Mouse (Mus musculus) adrenal gland, adult 18-20 months (tissue): Measurements from ENCODE around the gene Pip5k1b. TPM values are rescaled to one million over a fixed set of nuclear protein-coding genes. Genes with fewer than 3 reads are reported as not detected.

Source experiments
- DNase-seq, 2 experiments: peaks; one replicate each; pipeline ENCODE4 v3.0.0; 2021 to 2022; ENCODE audit warnings: low spot score in 2 of 2
- total RNA-seq, 2 experiments: library from RNA; stranded (reverse); gene quantifications; 1 replicate in 1 of 2; 2 replicates in 1 of 2; pipeline ENCODE4 v1.2.3; 2021

Gene Pip5k1b
- total RNA-seq, 2 experiments from 2014 or later: 7.5 to 14.4 TPM

DNA sequence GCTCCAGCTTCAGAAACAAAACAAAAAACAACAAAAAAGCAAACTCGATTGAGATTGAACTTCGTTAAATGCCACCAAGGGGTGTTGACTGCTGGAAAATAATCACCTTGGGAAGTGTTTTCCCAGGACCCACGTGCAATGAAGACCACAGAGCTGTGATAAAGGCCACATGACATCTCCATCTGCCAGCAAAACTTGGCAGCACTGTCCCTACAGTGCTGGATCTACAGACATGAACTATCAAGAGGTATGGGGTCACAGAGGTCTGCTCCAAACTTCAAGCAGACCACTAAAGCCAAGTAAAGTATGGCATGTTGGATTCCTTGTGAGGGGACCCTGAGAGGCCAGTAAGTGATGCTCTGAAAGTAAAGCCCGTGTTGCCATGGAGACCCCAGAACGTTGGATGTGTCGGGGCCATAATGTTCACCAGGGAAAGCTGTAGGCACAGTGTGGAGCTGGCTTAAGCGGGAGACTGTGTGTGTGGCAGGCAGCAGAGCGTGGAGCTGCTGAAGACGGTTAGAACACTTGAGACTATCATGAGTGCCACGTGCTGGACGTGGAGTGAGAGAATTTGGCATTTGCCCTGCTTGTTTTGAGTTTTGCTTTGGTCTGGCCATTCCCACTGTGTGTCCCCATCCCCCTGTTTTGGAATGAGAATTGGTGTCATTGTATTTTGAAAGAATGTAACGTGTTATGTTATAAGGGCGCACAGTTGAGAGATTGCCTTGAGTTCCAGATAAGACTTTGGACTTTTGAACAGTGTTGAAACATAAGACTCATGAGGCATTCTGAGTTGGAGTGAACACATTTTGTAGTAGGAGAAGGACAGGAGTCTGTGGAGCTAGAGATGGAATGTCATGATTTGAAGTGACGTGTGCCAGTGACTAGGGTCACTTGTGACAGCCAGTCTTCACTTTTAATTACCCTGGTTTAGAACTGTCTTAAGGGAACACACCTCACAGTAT, 12.0 kb downstream of the Pip5k1b start:
- DNase-seq: no peak

DNA sequence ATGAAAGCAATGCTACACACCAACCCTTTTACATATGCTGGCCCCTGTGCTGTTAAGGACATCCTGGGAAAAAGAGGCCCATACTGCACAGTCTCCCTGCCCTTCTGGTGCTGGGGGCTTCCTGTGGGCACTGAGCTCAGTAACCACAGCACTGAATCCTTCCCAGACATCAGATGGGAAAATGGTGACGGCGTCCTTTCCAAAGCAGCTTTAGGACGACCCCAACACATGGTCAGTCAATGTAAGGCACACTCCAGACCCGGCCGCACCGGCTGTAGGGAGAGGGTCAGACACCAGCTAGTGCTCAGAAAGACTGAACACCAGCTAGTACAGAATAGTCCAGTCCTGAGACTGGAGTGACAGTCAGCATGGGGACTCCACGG, 13.4 kb downstream of the Pip5k1b start:
- DNase-seq: no peak

DNA sequence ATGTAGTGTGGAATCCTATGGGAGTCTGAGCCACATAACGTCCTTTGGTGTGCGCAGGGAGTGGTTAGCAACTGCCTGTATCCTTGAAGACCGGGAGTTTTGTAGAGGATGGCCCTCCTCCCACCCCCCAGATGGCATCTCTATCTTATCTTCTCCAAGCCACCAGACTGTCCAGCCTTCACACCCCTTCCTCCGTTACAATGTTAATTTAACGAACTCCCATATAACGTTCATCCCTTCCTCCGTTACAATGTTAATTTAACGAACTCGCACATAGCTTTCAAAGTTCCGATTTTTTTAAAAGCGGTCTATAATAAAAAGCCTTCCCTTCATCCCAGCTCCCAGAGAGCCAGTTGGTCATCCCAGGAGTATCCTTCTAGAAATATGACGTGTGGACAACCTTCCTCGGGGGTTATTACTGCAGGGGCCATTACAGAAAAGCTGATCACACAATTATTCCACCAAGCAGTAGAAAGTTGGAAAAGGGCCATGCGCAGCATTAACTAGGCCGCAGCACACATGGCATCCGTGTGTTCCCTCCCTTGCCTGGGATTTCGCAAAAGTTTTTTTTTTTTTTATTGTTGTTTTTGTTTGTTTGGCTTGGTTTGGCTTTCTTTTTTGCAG, 13.9 kb downstream of the Pip5k1b start:
- DNase-seq: no peak

DNA sequence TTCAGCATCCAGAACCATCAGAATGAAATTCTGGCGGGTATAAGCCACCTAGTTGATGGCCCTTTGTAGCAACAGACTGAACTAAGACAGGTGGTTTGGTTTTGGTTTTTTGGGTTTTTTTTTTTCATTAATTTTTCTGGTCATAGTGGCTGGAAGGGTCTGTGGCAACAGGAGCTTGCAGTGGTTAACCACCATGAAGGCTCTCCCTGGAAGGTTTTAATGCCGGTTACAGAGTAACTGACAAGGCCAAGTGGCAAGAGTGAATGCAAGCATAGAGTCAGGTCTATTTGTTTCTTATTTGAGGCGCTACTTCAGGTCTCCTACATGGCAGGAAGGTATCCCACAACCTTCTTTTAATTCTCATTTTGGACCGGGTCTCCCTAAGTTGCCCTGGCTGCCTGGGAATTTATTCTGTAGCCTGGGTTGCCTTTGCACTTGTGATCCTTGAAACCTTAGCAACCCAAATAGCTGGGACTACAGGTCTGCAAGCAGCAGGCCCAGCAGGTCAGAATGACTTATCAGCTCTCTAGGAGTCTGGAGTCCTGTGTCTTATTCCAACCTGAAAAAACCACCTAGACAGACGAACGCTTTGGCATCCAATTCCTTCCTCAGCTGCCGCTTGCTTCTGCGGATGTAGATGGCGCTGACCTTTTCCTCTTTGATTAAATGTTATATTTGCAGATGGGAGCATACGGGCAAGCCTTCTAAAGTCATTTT, 14.6 kb downstream of the Pip5k1b start:
- DNase-seq: no peak

DNA sequence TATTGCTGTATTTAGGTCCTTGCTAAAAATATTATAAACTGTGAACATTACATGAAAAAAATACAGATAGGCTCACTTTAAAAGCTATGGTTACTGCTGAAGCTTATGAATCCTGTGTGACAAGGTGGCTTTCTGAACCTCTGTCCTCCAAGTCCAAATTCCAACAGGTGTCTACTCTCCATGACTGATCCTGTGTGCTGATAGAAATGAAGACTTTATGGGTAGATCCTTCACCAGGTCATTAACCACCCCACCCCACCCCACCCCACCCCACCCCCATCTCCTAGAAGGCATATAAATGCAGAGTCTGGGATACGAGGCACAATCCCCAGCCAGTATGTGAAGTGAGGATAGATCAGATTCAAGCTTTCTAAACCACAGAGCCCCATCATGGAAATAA, 16.6 kb downstream of the Pip5k1b start:
- no peak for DNase-seq

DNA sequence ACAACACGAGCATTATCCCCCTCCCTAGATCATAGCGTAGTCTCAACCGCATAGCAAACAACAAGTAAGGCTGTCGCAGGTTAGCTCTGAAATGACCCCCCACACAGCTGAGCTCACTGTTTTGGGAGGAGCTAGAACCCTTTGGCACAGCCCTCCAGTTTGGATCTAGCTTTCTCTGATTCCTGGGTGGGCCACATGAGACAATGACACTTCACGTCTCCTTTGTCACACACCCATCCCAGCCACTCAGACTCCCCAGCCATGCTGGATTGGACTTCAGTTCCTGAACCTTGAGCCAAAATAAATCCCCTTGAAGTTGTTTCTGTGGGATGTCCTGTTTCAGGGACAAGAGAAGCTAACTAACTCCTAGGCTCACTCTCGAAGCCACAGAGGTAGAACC, 17.5 kb downstream of the Pip5k1b start:
- no peak for DNase-seq

DNA sequence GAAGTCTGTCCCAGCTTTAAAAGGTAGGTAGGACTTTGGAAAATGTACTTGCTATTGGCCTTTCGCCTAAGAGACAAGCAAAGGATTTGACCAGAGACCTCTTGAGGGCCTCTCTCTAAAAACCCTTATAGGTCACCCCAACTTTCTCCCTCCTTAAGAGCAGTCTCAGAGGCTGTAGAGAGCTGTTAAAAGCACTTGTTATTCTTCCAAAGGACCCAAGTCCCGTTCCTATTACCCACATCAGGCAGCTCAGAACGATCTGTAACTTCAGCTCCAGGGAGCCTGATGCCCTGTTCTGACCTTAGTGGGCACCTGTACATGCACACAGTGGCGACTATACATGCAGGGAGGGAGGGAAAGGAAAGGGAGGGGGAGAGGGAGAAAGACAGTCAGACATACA, 18.0 kb downstream of the Pip5k1b start:
- DNase-seq: no peak

DNA sequence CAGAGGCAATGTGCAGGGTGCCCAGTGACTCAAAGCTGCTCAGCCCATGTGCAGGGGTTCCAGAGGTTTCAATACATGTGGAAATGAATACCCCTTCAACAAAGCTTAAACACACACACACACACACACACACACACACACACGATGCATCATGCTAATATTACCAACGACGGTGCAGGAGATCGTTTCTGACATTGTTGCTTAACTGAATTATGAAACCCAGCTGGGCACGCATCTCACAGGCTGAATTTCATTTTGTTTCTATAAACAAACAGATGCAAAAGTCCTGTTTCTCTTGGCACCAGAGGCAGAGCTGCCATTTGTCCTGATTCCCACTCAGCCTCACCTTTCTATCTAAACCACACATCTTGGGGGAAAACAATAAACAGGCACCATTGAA, 18.8 kb downstream of the Pip5k1b start:
- no peak for DNase-seq

DNA sequence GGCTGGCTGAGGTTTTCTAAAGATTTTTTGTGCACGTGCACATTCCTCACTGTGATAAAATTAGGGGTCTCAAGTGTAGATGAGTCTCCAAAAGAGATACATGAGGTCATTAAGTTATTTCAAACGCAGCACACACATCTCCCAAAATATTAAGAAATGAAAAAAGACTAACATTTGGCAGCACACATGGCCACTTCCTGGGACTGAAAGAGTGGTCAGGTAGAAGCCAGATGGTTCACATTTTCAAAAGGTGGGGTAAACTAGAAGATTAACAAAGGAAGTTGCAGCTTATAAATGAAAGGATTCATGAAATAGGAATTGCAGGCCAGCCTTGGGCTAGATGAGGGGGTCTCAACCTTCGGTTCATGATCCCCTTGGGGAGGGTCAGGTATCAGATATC, 19.4 kb downstream of the Pip5k1b start:
- no peak for DNase-seq

DNA sequence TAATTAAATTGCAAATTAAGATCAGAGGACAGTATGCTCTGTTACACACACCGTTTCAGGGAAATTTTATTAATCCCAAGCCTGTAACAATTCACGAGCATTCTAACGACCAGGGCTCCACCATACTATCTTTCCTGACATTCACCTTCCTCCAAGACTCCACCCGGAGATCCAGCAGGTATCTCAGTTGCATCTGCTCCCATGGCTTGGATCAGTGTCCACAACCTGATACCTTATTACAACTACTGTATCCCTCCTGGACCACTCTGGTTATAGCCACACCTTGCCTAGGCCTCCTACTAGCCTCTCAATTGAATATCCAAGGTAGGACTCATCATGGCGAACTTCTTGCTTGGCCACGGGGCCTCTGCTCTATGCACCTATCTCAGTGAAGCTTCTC, 20.5 kb downstream of the Pip5k1b start:
- no peak for DNase-seq

DNA sequence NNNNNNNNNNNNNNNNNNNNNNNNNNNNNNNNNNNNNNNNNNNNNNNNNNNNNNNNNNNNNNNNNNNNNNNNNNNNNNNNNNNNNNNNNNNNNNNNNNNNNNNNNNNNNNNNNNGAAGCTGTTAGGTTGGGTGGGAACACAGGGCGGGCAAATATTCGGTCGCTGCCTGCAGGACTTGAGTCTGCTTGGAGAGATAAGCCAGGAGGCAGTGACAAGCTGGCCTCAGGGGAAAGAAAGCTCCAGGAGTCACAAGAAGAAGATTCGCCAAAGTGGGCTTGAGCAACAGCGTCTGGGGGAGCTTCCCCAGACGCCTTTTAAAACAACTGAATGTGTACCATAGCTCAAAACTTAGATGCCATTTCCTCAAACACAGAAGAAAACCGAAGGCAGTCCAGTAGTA, 20.9 kb downstream of the Pip5k1b start:
- no peak for DNase-seq

DNA sequence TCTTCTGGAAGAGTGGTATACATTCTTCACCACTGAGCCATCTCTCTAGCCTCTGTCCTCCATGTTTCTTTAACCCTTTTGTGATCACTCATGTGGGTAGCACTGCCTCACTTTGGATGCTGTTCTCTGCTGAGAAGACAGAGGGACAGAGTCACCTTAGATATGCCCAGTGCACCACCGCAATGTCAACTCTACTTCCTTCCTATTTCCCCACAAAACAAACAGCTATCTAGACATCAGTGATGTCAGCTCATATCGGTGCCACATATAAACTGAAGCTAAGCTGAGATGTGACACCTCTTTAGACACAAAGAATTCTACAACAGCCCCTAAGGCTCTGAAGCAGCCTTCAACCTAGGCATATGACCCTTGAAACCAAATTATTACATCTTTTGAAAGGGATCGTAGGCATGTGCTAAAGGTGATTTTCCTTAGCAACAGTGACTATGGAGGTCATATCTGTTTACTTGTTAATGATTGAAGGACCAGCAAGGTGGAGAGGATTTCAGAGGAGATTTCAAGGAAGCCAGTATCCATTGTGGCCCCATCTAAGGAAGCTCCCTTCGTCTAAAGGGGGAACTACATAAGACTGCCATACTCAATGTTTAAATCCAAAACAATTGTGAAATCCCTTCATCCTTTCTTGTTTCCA, 26.6 kb downstream of the Pip5k1b start:
- DNase-seq: no peak

DNA sequence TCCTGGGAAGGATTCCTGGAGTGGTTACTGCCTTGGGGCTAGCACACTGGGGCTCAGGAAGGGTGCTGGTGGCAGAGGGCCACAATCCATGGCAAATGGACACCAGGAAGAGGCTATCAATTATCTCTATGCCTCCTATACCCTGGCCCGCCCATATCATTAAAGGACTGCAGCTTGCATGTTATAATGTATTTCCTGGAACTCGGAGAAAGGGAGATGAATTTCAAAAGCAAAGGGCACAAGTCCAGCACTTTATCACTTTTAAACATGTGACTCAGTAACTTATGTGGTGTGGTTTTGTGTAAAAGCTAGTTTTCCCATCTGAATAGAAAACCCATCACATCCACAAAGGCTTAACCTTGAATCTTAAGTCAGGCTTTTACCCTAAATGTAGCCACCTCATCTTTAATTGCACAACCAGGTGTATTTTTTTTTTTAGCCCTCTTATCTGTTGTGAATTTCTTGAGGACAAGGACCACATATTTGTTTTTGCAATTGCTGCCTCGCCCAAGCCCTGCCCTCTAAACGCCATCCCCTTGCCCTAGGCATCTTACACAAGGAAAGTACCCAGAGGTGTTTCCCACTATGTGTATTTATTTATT, 27.4 kb downstream of the Pip5k1b start:
- no peak for DNase-seq

DNA sequence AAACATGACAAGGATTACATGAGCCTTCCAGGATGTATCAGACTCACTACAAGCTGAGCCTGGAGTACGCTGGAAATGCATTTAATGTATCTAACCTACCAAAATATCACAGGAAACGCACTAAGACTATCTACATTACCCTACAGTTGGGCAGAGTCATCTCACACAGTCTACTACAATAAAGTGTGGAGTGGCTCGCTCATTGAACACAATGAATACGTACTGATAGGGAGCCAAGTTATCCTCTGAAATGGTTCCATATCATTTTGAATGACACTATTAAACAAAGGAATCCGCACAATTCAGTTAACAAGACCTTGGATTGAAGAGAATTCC, 28.1 kb downstream of the Pip5k1b start:
- DNase-seq: no peak

DNA sequence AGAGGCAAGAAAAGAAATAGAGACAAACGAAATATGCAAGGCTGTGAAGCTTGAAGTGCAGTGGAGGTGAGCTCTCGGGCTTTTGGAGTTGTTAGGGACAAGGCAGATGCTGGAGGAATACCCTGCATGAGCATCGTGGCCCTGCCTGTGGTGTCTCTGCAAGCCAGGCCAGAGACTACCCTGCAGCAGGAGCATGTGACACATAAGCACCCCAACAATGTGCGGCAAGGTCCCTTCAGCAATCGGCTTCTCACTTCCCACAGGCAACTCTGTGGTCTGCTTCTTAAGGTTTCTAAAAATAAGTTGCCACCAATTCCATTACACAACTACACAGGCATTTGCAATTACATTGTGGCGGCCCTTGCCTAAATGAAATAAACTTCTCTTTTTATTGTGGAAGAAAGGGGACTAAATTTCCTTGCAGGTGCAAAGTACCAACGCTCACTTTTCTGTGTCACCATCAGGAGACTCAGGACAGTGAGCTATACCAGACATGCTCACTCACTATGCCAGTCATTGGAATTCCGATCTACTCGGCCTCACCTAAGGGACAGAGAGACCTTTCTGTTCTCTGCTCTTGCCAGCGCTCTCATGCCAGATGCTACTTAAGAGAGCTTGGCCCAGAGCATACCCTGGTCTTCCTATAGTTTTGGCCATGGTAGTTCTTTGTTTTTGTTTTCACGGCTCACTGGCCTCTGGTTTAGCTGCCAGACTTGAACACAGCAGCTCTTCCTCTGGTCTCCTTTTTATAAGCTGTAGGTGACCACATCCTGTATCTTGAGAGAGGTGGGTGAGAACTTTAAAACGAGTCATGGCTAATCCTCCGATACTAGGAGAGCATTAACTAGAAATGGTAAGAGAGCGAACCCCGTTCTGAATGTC, 28.7 kb downstream of the Pip5k1b start:
- no peak for DNase-seq

DNA sequence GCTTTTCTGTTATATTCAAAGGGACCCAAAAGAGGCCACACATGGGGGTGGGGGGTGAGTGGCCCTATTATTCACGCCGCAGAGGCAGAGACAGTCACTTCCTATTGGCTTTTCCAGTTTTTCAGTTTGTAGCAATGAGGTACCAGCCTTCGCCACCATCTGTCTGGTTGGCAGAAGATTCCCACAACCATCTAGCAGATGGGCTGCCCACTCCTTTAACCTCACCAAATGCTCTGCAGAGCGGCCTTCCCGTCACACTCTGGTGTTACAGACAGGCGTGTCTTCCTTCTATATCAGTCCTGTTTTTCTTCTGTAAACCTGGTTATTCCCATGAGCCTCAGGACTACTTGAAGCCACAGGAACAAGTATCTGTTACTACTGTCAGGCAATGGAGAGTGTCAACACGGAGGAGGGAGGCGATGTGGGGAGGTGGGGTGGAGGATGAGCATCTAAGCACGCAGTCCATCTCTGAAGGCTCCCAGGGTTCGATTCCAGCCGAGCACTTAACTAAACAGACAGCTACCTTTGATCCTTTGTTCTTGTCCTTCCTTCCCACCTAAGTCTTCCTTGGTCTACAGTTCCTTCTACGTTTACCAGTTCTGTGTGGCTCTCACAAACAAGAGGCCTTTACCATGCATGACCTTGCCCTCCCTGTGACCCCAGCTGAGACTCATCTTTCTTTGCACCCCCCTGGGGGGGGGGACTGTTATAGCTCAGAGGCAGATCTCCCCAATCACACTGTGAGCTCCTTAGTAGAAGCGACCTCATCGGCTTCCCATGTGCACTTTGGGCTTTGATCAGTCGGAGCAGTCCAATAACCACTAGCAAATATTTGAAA, 32.0 kb downstream of the Pip5k1b start:
- no peak for DNase-seq

DNA sequence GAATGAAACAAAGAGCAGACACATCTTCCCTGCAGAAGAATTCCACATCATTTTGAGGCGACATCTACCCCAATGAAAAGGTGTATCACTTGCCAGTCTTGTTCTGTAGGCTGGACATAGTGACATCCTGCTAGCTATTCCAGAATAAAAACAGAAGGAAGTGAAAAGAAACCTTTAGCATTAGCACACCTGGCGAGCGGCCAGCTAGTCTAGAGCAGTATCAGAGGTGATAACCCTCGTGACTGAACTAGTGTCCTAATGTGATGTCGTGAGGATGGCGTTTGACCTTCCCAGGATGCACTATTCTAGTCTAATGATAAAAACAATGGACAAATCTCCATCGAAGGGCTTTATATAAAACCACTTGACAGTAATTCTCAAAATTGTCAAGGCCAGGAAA, 33.7 kb downstream of the Pip5k1b start:
- no peak for DNase-seq

DNA sequence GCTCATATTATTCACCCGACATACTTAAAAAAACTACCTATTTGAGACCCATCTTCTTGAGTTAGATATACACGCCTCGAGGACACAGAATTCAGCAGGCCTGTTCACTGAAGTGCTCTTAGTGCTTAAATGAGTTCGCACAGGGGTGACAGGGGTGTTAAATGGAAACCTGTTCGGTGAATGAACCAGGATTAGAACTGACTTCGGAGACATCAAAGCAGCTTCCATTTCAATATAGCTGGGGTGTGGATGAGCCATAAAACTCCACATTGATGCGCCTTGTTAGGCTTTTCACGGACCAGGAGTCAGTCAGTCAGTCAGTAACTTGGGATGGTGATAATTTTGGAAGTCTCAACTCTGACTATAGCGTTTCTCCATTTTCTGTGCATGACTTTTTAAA, 34.5 kb downstream of the Pip5k1b start:
- no peak for DNase-seq

DNA sequence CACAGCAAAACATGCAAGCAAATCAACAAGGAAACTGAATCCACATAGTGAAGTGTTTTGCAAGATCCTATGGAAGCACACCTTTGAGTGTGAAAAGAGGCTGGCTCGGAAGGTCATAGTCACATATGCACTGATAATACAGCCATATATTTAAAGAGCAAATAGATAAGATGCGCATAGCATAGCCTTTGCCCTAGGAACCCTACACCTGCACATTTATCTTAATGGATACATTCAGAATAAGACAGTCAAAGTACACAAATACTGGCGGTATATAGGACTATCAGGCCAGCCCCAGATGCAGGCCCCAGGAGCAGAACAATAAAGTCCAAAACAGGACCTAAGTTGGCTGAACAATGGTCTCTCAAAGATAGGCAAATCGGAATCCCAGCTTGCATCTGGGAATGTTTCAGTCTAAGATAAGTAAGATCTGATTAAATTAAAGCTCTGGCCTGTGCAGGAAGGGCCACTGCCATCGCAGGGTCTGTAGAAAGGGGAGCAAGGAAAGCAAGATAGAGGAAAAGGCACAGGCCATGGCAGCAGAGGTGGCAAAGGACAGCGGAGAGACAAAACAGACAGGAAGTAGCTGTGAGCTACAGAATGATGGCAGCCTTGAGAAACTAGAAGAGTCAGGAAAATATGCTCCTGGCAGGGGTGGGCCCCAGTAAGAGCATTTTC, 35.8 kb downstream of the Pip5k1b start:
- no peak for DNase-seq
